Mouse (Mus musculus): ENCODE measurements at regions not wholly inside any gene's neighbourhood (a gene's known extent, or its start where the extent isn't known, plus 50 kb on each side); places are given as distances from the start of the nearest gene placed in this dataset.

- no peak for TF ChIP-seq CTCF (IDR thresholded peaks at IDR 0.05; ENCODE audit: low read depth)
- no peak for TF ChIP-seq EP300 (IDR thresholded peaks at IDR 0.05; ENCODE audit: low read depth)
Observed at GRCm38 (mm10) chr4:137216908-137217497, 60.3 kb upstream of the Wnt4 start.
